Mouse (Mus musculus) cerebellum, adult 2 months (tissue): Measurements from ENCODE around the gene Zc3h6.

Experiments used
- CTCF ChIP-seq: fragments of 200-500 bp; IDR thresholded peaks from 2 replicates; pipeline ENCODE4 v1.5.1; 2011; ENCODE audit warnings: low read depth, mild to moderate bottlenecking, control low read depth, low read length, moderate library complexity, borderline replicate concordance; ENCODE audit not compliant: insufficient read depth
- POLR2A ChIP-seq: fragments of 200-500 bp; IDR thresholded peaks from 2 replicates; pipeline ENCODE4 v1.6.1; 2011; ENCODE audit warnings: low read length, control low read depth, borderline replicate concordance; ENCODE audit not compliant: insufficient read depth

GRCm38 (mm10) chr2:128968475-128969083 is 1.4 kb downstream of the Zc3h6 start:
- TF ChIP-seq CTCF (no peak), POLR2A (no peak)
